ENCODE assay signal across 9 mouse cellular contexts in genomic region chr2:52894983-52895621, GRCm38 (mm10). TPM values are rescaled to one million over a fixed set of nuclear protein-coding genes. Genes with fewer than 3 reads are reported as not detected.
DNase-seq lines count a peak whose midpoint lies in the region; ATAC-seq and TF ChIP-seq lines count a peak whose summit lies in the region.
"Had no signal": no experiment of that assay in that cellular context is flagged by ENCODE, and none has a peak within 500 bp of the region (broad histone marks: within the 10 kb centered on the region; RNA-seq: fewer than 3 reads in every experiment).

No protein-coding gene starts in this region.

- 0 out of 2 replicates have a peak, but pooled peaks have one; percentile 27 for ATAC-seq in forebrain, embryonic 13.5 days
- no peak for ATAC-seq in forebrain, embryonic 12.5 days (ENCODE audit: low FRiP score)
- ATAC-seq in kidney, embryonic 15.5 days (replicated peaks; ENCODE audit: low FRiP score): peak; percentile 34; the same call in 1 of the 2 replicates

- TF ChIP-seq POLR2A in myocyte (IDR thresholded peaks at IDR 0.05; ENCODE audit: insufficient read length, low read depth): no peak

- DNase-seq in ES-E14 (ENCODE audit: low read depth, low spot score): no peak
- peak; percentile 74 for DNase-seq in gastrocnemius, postnatal 14 days
- DNase-seq in right cerebral cortex, postnatal 14 days: no peak
- no peak for DNase-seq in right cerebral cortex, postnatal 36 days (ENCODE audit: low spot score in 2 of 2)

- H3ac ChIP-seq in myocyte (ENCODE audit: control insufficient read depth, insufficient read length): no peak overlapping the region

- H3K27me3 ChIP-seq in forebrain, embryonic 13.5 days: no peaks in the 10 kb centered on the region
- H3K27me3 ChIP-seq in forebrain, embryonic 12.5 days: no peaks in the 10 kb centered on the region
- H3K27me3 ChIP-seq in kidney, embryonic 15.5 days: no peaks in the 10 kb centered on the region
- no peaks in the 10 kb centered on the region for H3K27me3 ChIP-seq in myocyte (ENCODE audit: control insufficient read depth, insufficient read depth, insufficient read length)
- H3K27me3 ChIP-seq: embryonic facial prominence, embryonic 13.5 days had no signal

- H3K4me1 ChIP-seq in forebrain, embryonic 13.5 days: peaks cover 34% of the 10 kb centered on the region
- H3K4me1 ChIP-seq in forebrain, embryonic 12.5 days: peaks cover 29% of the 10 kb centered on the region
- H3K4me1 ChIP-seq in ES-E14 (ENCODE audit: control insufficient read depth in 2 of 2, insufficient read depth in 2 of 2, low read length in 2 of 2, poor library complexity in 1 of 2): peaks cover 0 to 2% of the 10 kb centered on the region in 2 experiments; a peak in 3 of 4 replicates
- peaks cover 49% of the 10 kb centered on the region for H3K4me1 ChIP-seq in kidney, embryonic 15.5 days

- intact Hi-C loops in gastrocnemius, postnatal 14 days (cut with DNase I; ENCODE audit: low total_unique reads): no loop called here

- in situ Hi-C loops in ES-E14 (cut with MboI; ENCODE audit: low sequenced_read_pairs in 2 of 2, unreplicated experiment in 2 of 2): no loop called here

- H3K4me3 ChIP-seq in forebrain, embryonic 13.5 days: no peak overlapping the region
- H3K4me3 ChIP-seq in forebrain, embryonic 12.5 days (replicated peaks): no peak overlapping the region
- H3K4me3 ChIP-seq in ES-E14 (ENCODE audit: insufficient read depth in 1 of 2, low read depth in 1 of 2, low read length in 2 of 2, poor library complexity in 1 of 2, severe bottlenecking in 1 of 2) (no peak overlapping the region), myocyte (no peak overlapping the region)
- no peak overlapping the region for H3K4me3 ChIP-seq in kidney, embryonic 15.5 days (replicated peaks)
- H3K4me3 ChIP-seq: embryonic facial prominence, embryonic 13.5 days had no signal

- 70% methylated on average over 6 of the region's 6 CpGs for WGBS in forebrain, embryonic 13.5 days
- WGBS in forebrain, embryonic 12.5 days: 83% methylated on average over 6 of the region's 6 CpGs
- 69% methylated on average over 6 of the region's 6 CpGs for WGBS in kidney, embryonic 15.5 days

- H3K9ac ChIP-seq in forebrain, embryonic 13.5 days: no peak overlapping the region
- no peak overlapping the region for H3K9ac ChIP-seq in forebrain, embryonic 12.5 days
- H3K9ac ChIP-seq in ES-E14 (ENCODE audit: insufficient read depth, low read depth, low read length, poor library complexity, severe bottlenecking): no peak overlapping the region
- H3K9ac ChIP-seq in kidney, embryonic 15.5 days: no peak overlapping the region
- H3K9ac ChIP-seq: embryonic facial prominence, embryonic 13.5 days had no signal

- no peaks in the 10 kb centered on the region for H3K9me3 ChIP-seq in forebrain, embryonic 13.5 days (replicated peaks)
- H3K9me3 ChIP-seq in forebrain, embryonic 12.5 days: no peaks in the 10 kb centered on the region
- no peaks in the 10 kb centered on the region for H3K9me3 ChIP-seq in ES-E14 (ENCODE audit: control insufficient read depth, insufficient read depth, low read depth, low read length)
- H3K9me3 ChIP-seq in kidney, embryonic 15.5 days (replicated peaks): no peaks in the 10 kb centered on the region
- H3K9me3 ChIP-seq: embryonic facial prominence, embryonic 13.5 days had no signal

- H3K4me2 ChIP-seq in forebrain, embryonic 13.5 days: no peak overlapping the region
- H3K4me2 ChIP-seq in forebrain, embryonic 12.5 days: no peak overlapping the region
- no peak overlapping the region for H3K4me2 ChIP-seq in kidney, embryonic 15.5 days
- peak overlapping the region; percentile 26 for H3K4me2 ChIP-seq in myocyte (ENCODE audit: low read depth)
- H3K4me2 ChIP-seq: embryonic facial prominence, embryonic 13.5 days had no signal

- no peaks in the 10 kb centered on the region for H3K36me3 ChIP-seq in forebrain, embryonic 13.5 days (ENCODE audit: poor library complexity, severe bottlenecking)
- H3K36me3 ChIP-seq in forebrain, embryonic 12.5 days (replicated peaks): no peaks in the 10 kb centered on the region
- H3K36me3 ChIP-seq in ES-E14 (ENCODE audit: control insufficient read depth, insufficient read depth, low read length, poor library complexity, severe bottlenecking) (no peaks in the 10 kb centered on the region), myocyte (ENCODE audit: control insufficient read depth, insufficient read depth) (no peaks in the 10 kb centered on the region)
- H3K36me3 ChIP-seq in kidney, embryonic 15.5 days: no peaks in the 10 kb centered on the region
- H3K36me3 ChIP-seq: embryonic facial prominence, embryonic 13.5 days had no signal

- H3K27ac ChIP-seq in forebrain, embryonic 13.5 days: no peak overlapping the region
- no peak overlapping the region for H3K27ac ChIP-seq in forebrain, embryonic 12.5 days
- H3K27ac ChIP-seq in ES-E14 (ENCODE audit: insufficient read depth, low read depth, low read length, poor library complexity, severe bottlenecking): no peak overlapping the region
- H3K27ac ChIP-seq in kidney, embryonic 15.5 days: 0 out of 2 replicates have a peak overlapping the region, but pooled peaks have one; percentile 1
- H3K27ac ChIP-seq: embryonic facial prominence, embryonic 13.5 days had no signal

- H3K79me2 ChIP-seq in myocyte (ENCODE audit: control insufficient read depth, insufficient read depth): no peaks in the 10 kb centered on the region

TF ChIP-seq in ES-E14, 5 proteins besides CTCF, POLR2A, EP300 and RAD21:
- peak; percentile 73 for TF ChIP-seq MAFK (IDR thresholded peaks at IDR 0.05; ENCODE audit: insufficient read depth, low read depth, low read length)
- TF ChIP-seq CHD2 (IDR thresholded peaks at IDR 0.05; ENCODE audit: low read depth, low read length): no peak
- TF ChIP-seq ZNF384 (IDR thresholded peaks at IDR 0.05; ENCODE audit: low read depth, low read length): no peak
- TF ChIP-seq HCFC1 (IDR thresholded peaks at IDR 0.05; ENCODE audit: borderline replicate concordance, insufficient read depth, low read length): no peak

TF ChIP-seq in myocyte, 11 proteins besides CTCF, POLR2A, EP300 and RAD21:
- TF ChIP-seq MYOD1 (IDR thresholded peaks at IDR 0.05; ENCODE audit: control insufficient read depth in 1 of 3, insufficient read length in 2 of 3, low read depth in 2 of 3): peak; percentile 64 to 84 (median 71)
- no peak for TF ChIP-seq CEBPB (IDR thresholded peaks at IDR 0.05; ENCODE audit: insufficient read depth, poor library complexity, severe bottlenecking)
- peak in 2 of 3 experiments; percentile 72 to 78 for TF ChIP-seq MYOG (IDR thresholded peaks at IDR 0.05; ENCODE audit: control insufficient read depth in 1 of 3, insufficient read depth in 1 of 3, insufficient read length in 2 of 3, low read depth in 2 of 3)
- TF ChIP-seq TCF12 (IDR thresholded peaks at IDR 0.05; ENCODE audit: insufficient read depth, poor library complexity, severe bottlenecking): no peak
TF ChIP-seq in myocyte: peak in this region for 2.

RNA-seq across cellular contexts. Expression of gene Fmnl2, which starts 37.4 kb away (rescaled TPM):
- 15.4 and 17.1 TPM in 2 replicates for polyA plus RNA-seq in forebrain, embryonic 13.5 days (2015; fragmentation: Nextera tagmentation; extraction: Ambion mirVana)
- 13.9 and 14.6 TPM in 2 replicates for polyA plus RNA-seq in forebrain, embryonic 12.5 days (2016; fragmentation: Nextera tagmentation; extraction: Ambion mirVana)
- total RNA-seq in ES-E14 (2012; rRNA removed): 12.3 and 13.6 TPM in 2 replicates
- total RNA-seq in gastrocnemius, postnatal 14 days (2021): 1 to 10 TPM; 6.5 to 9.1 TPM
- polyA plus RNA-seq in kidney, embryonic 15.5 days (2015; fragmentation: Nextera tagmentation; extraction: Ambion mirVana): 7.7 and 8.0 TPM in 2 replicates
- 2.8 TPM for polyA plus RNA-seq in myocyte (2012; fragmentation: generic; extraction: Trizol)
